Mouse (Mus musculus): ENCODE data around the gene Il2rg. TPM values are rescaled to one million over a fixed set of nuclear protein-coding genes. Genes with fewer than 3 reads are reported as not detected.

Gene Il2rg
- total RNA-seq, 2 experiments from 2014 or later = 10.4 TPM

- no peak for DNase-seq (ENCODE audit: low spot score in 2 of 2)
These were observed 1.4 kb downstream of the Il2rg start for GRCm38 (mm10) chrX:101266631-101267030.

DNA sequence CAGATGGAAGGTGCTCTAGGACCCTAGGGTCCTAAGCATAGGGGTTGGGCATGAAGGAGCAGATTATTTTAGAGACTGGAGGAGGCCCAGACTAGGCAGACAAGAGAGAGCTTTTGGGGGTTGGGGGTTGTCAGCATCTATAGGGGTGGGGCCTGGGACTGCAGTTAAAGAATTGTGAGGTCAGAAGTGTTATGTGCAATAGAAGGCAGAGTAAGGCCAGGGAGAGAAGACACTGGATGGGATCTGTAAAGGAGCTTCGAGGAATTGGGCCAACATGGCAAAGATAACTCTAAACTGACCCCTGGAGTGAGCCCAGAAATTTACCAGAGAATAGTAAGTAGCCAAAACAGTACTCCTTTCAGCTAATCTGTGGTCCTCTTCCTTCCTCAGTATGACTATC lies 4.2 kb downstream of the Il2rg start, which contains the start of gene Gm614:
Gene Gm614, minus strand, starts transcription at position 101 of the 400 bp plus-strand sequence.
- no peak for DNase-seq (ENCODE audit: low spot score in 2 of 2)

GRCm38 (mm10) chrX:101260441-101261325 lies 7.4 kb downstream of the Il2rg start:
- no peak for DNase-seq (ENCODE audit: low spot score in 2 of 2)

DNA sequence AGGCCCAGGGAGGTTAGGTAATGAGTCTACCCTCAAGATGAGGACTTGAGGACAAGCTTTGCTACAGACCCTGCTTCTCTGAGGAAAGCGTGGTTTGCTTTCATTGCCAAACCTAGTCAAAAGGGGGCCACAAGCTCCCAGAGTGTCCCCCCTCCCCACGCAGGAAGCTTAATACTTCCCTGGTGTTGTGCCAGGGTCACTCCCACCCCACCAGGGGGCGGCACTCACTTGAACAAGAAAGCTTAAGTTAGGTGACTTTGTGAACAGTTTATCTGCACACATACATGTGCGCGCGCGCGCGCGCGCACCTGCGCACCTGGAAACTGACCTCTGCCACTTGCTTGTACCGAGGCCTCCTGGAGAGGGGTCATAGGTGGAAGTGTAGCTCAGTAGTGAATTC lies 11.5 kb downstream of the Il2rg start:
- DNase-seq (ENCODE audit: low spot score in 2 of 2) = no peak

DNA sequence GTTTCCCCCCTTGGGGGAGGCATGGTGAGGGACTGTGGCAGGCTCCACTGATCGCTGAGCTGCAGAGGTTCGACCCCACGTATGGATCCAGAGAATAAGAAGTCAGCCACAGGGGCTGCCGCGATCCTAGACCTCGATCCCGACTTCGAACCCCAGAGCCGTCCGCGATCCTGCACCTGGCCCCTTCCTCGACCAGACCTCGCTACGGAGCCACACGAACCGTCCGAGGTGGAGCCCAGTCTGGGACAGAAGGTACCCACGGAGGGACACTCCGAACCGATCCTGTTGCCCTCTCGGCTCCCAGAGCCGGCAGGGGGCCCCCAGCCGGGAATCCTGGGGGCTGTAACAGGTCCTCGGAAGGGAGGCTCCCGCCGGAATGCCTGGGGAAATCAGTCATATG lies 13.3 kb downstream of the Il2rg start:
- no peak for DNase-seq (ENCODE audit: low spot score in 2 of 2)

GRCm38 (mm10) chrX:101253952-101254729 lies 13.9 kb downstream of the Il2rg start, which contains the start of gene Foxo4:
Foxo4 (plus strand) TSS chrX:101254528.
- DNase-seq (ENCODE audit: low spot score in 2 of 2) = peak; percentile 44 to 66

GRCm38 (mm10) chrX:101245011-101245410 lies 23.0 kb downstream of the Il2rg start:
- DNase-seq (ENCODE audit: low spot score in 2 of 2) = no peak

GRCm38 (mm10) chrX:101222796-101223162 lies 45.3 kb downstream of the Il2rg start:
- no peak for DNase-seq (ENCODE audit: low spot score in 2 of 2)

DNA sequence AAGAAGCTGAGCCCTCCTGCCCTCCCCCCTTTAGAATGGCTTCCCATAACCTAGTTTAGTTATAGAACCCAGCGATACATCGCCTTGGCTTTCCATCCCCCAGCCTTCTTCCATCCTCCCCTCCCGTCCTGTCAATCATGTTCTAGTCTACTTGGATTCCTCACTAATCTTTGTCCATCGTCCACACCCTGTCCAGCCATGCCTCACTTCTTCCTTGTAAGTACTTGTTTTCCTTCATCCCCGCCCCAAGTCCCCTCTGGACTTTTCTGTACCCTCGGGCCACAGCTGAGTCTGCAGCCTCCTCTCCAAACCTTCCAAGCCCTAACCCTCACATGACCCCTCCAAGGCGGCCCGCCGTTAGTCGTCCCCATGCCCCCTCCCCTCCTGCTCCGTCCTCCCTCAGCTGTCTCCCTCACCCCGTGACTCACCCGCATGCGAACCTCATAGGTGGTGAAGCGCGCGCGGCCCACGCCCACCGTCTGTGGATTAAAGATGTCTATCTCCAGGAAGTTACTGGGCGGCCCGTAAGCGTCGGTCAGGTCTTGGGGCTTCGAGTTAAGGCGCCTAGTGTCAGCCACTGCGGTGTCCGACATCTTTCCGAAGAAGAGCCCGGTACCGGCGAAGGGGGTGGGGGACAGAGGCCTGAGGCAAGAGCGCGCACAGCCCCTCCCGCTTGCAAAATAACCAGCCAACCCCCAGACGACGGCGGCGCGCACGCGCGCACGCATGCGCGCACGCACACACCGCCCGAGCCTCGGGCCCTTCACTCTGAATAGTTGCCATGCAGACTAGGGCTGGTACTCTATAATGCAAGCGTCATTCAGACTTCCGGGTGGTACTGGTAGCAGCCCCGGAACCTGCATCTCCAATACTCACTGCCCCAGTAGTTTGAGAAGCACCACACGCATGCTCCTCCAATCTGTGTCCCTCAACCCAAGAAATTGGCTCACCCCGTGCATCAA lies 45.9 kb downstream of the Il2rg start, which contains the start of gene Snx12:
Gene Snx12, minus strand, starts transcription at position 730 of the 962 bp plus-strand sequence.
- DNase-seq (ENCODE audit: low spot score in 2 of 2) = peak; percentile 56 to 58

Other genes with a start within 250 kb of the Il2rg start
- gene Tex11, start 208.6 kb downstream of the Il2rg start, total RNA-seq (2021) = under 1 TPM in 1 of 2 experiments, not detected in 1; 0.08 TPM
- 1 to 10 TPM; 1.8 to 2.0 TPM for gene Slc7a3, start 182.2 kb downstream of the Il2rg start, total RNA-seq (2021)
- 10 to 100 TPM; 58.5 to 61.6 TPM for gene Snx12, start 45.7 kb downstream of the Il2rg start, total RNA-seq (2021)
- 10 to 100 TPM; 32.3 to 36.8 TPM for gene Foxo4, start 13.7 kb downstream of the Il2rg start, total RNA-seq (2021)
- 1 to 10 TPM in 1 of 2 experiments, under 1 TPM in 1; 0.84 to 1.2 TPM for gene Gm614, start 4.3 kb downstream of the Il2rg start, total RNA-seq (2021)
- gene Gm20489, start 768 bp upstream of the Il2rg start, total RNA-seq (2021) = not detected
- gene Med12, start 5.8 kb upstream of the Il2rg start, total RNA-seq (2021) = 10 to 100 TPM; 43.6 to 48.7 TPM
- 10 to 100 TPM; 13.4 to 13.6 TPM for gene Nlgn3, start 30.9 kb upstream of the Il2rg start, total RNA-seq (2021)
- gene Gjb1, start 108.1 kb upstream of the Il2rg start, total RNA-seq (2021) = 10 to 100 TPM in 1 of 2 experiments, 1 to 10 TPM in 1; 6.2 to 43.9 TPM
- gene Zmym3, start 152.6 kb upstream of the Il2rg start, total RNA-seq (2021) = 100 to 1,000 TPM; 134 to 141 TPM
- 100 to 1,000 TPM; 287 to 290 TPM for gene Nono, start 161.1 kb upstream of the Il2rg start, total RNA-seq (2021)
- gene Itgb1bp2, start 180.8 kb upstream of the Il2rg start, total RNA-seq (2021) = 10 to 100 TPM in 1 of 2 experiments, 1 to 10 TPM in 1; 8.5 to 18.5 TPM

All from adrenal gland, postnatal 4 days (tissue).